Comparison of ENCODE assay signal across 22 mouse cellular contexts in genomic region chr8:119037571-119037970, GRCm38 (mm10).
DNase-seq lines count a peak whose midpoint lies in the region; ATAC-seq and TF ChIP-seq lines count a peak whose summit lies in the region.
"Had no signal": no experiment of that assay in that cellular context is flagged by ENCODE, and none has a peak within 500 bp of the region (broad histone marks: within the 10 kb centered on the region; RNA-seq: fewer than 3 reads in every experiment).

No protein-coding gene starts in this region.

- H3K36me3 ChIP-seq in hindbrain, postnatal 0 days (ENCODE audit: insufficient read depth, low read length), result no peaks in the 10 kb centered on the region
- no peaks in the 10 kb centered on the region for H3K36me3 ChIP-seq in forebrain, embryonic 15.5 days
- H3K36me3 ChIP-seq: embryonic facial prominence, embryonic 10.5 days; embryonic facial prominence, embryonic 12.5 days; G1E had no signal

- no peak overlapping the region for H3K27ac ChIP-seq in hindbrain, postnatal 0 days
- no peak overlapping the region for H3K27ac ChIP-seq in forebrain, embryonic 15.5 days (replicated peaks)
- H3K27ac ChIP-seq: embryonic facial prominence, embryonic 10.5 days; embryonic facial prominence, embryonic 12.5 days; forebrain, embryonic 13.5 days; gastrocnemius, adult 2 months had no signal

- 79% methylated on average over 11 of the region's 11 CpGs for WGBS in hindbrain, postnatal 0 days
- 78% methylated on average over 11 of the region's 11 CpGs for WGBS in forebrain, embryonic 15.5 days

- no peaks in the 10 kb centered on the region for H3K9me3 ChIP-seq in hindbrain, postnatal 0 days (ENCODE audit: low read length)
- H3K9me3 ChIP-seq in forebrain, embryonic 15.5 days, result no peaks in the 10 kb centered on the region
- H3K9me3 ChIP-seq: embryonic facial prominence, embryonic 10.5 days; embryonic facial prominence, embryonic 12.5 days had no signal

- H3K4me1 ChIP-seq in hindbrain, postnatal 0 days (ENCODE audit: insufficient read depth, low read length), result no peaks in the 10 kb centered on the region
- H3K4me1 ChIP-seq in forebrain, embryonic 15.5 days, result no peaks in the 10 kb centered on the region
- H3K4me1 ChIP-seq: embryonic facial prominence, embryonic 10.5 days; embryonic facial prominence, embryonic 12.5 days; forebrain, embryonic 13.5 days had no signal

- no peak overlapping the region for H3K4me3 ChIP-seq in hindbrain, postnatal 0 days (ENCODE audit: low read length)
- no peak overlapping the region for H3K4me3 ChIP-seq in forebrain, embryonic 15.5 days
- H3K4me3 ChIP-seq: embryonic facial prominence, embryonic 10.5 days; embryonic facial prominence, embryonic 12.5 days; forebrain, embryonic 13.5 days; gastrocnemius, adult 2 months had no signal

- no peak overlapping the region for H3K9ac ChIP-seq in hindbrain, postnatal 0 days (replicated peaks; ENCODE audit: low read length)
- H3K9ac ChIP-seq in forebrain, embryonic 15.5 days (replicated peaks), result no peak overlapping the region
- H3K9ac ChIP-seq: embryonic facial prominence, embryonic 12.5 days; forebrain, embryonic 13.5 days had no signal

- no peak for ATAC-seq in hindbrain, postnatal 0 days
- no peak for ATAC-seq in forebrain, embryonic 15.5 days (replicated peaks)
- no peak for ATAC-seq in CD4-positive, CD25-positive, alpha-beta regulatory T cell, adult 4 months
- ATAC-seq: activated CD4-positive, CD25-positive, alpha-beta regulatory T cell, adult 4 months; forebrain, embryonic 13.5 days; forebrain, embryonic 16.5 days; Patski had no signal

- H3K27me3 ChIP-seq in hindbrain, postnatal 0 days (ENCODE audit: insufficient read depth, low read length), result no peaks in the 10 kb centered on the region
- H3K27me3 ChIP-seq in forebrain, embryonic 15.5 days, result no peaks in the 10 kb centered on the region
- H3K27me3 ChIP-seq: CH12.LX; embryonic facial prominence, embryonic 12.5 days; forebrain, embryonic 13.5 days; Patski had no signal

- no peak for TF ChIP-seq CTCF in hindbrain, postnatal 0 days (IDR thresholded peaks at IDR 0.05; ENCODE audit: low read depth)

- no peak overlapping the region for H3K4me2 ChIP-seq in hindbrain, postnatal 0 days (ENCODE audit: low read depth, low read length)
- H3K4me2 ChIP-seq in forebrain, embryonic 15.5 days (replicated peaks), result no peak overlapping the region
- H3K4me2 ChIP-seq: embryonic facial prominence, embryonic 12.5 days; forebrain, embryonic 13.5 days had no signal

- DNase-seq in adrenal gland, adult 2 months, result peak; percentile 58
- DNase-seq in adrenal gland, adult 8-10 months, result peak; percentile 40
- peak; percentile 14 for DNase-seq in adrenal gland, postnatal 14 days
- peak; percentile 34 to 48 for DNase-seq in adrenal gland, postnatal 36 days
- DNase-seq in hindbrain, postnatal 0 days (ENCODE audit: low spot score), result no peak
- no peak for DNase-seq in layer of hippocampus, adult 18-20 months (ENCODE audit: low spot score in 2 of 2)
- DNase-seq: cerebellum, adult 11-12 months; cerebellum, adult 2 months; cerebellum, adult 9-10 months; cerebellum, postnatal 10 days; cerebellum, postnatal 25 days had no signal

Comparison
In these comparisons a context has a peak if more than half of its experiments do, and no peak if none do; other contexts are left out.
1. DNase-seq: peak in adrenal gland, adult 2 months (single experiment), adrenal gland, adult 8-10 months (single experiment), adrenal gland, postnatal 14 days (single experiment) and adrenal gland, postnatal 36 days (2 of 2); none in hindbrain, postnatal 0 days (single experiment) and layer of hippocampus, adult 18-20 months (0 of 2).